Mouse (Mus musculus): ENCODE results near the gene Card10. TPM values are rescaled to one million over a fixed set of nuclear protein-coding genes. Genes with fewer than 3 reads are reported as not detected.

Gene Card10
- polyA plus RNA-seq, 1 experiment from 2014 or later: 10.2 TPM

DNA sequence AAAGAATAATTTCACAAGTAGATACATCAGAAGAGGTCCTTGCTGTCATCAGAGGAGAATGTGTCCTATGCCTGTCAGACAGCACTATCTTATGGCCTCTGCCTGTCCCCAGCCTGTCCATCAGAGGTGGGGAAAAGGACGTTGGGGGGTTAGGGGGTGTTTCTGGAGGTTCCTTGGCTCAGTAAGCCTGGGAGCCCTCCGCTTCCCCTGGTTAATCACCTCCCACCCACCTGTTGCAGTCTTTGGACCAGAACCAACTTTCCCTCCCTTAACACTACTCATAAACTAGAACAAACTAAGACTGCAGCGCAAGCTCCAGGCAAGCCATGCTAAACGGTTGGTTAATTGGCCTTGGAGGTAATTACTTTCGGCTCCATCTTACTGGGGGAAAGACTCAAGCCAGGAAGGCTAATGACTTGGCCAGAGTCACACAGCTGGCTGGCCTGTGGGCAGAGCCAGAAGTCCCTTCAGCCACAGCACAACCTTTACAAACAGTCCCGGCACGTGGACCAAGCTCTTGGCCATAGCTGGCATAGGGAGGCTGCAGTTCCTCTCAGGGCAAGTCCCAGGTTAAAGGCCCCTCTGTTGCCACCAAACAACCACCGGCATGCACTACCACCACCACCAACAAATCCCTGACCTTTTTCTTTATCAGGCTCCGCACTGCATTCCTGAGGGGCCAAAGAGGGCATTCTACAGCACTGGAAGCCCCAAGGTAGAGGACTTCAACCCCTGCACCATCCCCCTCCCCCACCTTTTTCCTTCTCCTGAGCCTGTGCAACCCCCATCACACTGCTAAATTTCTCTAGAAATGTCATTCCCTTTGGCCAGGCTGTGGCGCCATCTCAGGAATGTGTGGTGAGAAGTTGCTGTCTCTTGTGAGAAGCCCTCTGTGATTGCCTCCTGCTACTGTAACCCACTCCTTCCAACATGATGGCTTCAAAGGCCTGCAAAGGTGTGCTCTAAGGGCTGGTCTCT, 28.2 kb upstream of the Card10 start:
- no peak overlapping the region for H3K4me2 ChIP-seq (replicated peaks; ENCODE audit: low read depth, low read length)
- peaks cover 58% of the 10 kb centered on the region for H3K4me1 ChIP-seq (ENCODE audit: control insufficient read depth, insufficient read depth, low read length)
- no peak overlapping the region for H3K4me3 ChIP-seq (ENCODE audit: low read length)
- peak overlapping the region; percentile 87; the same call in 1 of the 2 replicates for H3K27ac ChIP-seq (ENCODE audit: low read depth, low read length)
- H3K9ac ChIP-seq (ENCODE audit: low read depth, low read length): no peak overlapping the region
- no peaks in the 10 kb centered on the region; the same call in 1 of the 2 replicates for H3K27me3 ChIP-seq (ENCODE audit: control insufficient read depth, insufficient read depth, low read length)
- no peak for ATAC-seq (ENCODE audit: low FRiP score, low TSS enrichment)
- H3K9me3 ChIP-seq (ENCODE audit: control insufficient read depth, low read length): no peaks in the 10 kb centered on the region
- H3K36me3 ChIP-seq (ENCODE audit: control insufficient read depth, insufficient read depth, low read length): no peaks in the 10 kb centered on the region
- 47% methylated on average over 10 of the region's 10 CpGs for WGBS

DNA sequence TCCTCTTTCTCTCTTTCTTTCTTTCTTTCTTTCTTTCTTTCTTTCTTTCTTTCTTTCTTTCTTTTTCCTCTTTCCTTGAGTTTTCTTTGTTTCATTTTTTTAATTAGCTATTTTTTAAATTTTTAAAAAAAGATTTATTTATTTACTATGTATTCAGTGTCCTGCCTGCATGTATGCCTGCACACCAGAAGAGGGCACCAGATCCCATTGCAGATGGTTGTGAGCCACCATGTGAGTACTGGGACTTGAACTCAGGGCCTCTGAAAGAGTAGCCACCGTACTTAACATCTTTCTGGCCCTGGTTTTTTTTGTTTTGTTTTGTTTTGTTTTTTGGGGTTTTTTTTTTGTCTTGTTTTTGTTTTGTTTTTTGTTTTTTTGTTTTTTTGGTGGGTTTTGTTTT, 26.8 kb upstream of the Card10 start:
- Histone ChIP-seq H3K4me2 (replicated peaks; ENCODE audit: low read depth, low read length) (no peak overlapping the region), H3K27ac (ENCODE audit: low read depth, low read length) (no peak overlapping the region), H3K27me3 (ENCODE audit: control insufficient read depth, insufficient read depth, low read length) (no peaks in the 10 kb centered on the region; the same call in 1 of the 2 replicates), H3K4me1 (ENCODE audit: control insufficient read depth, insufficient read depth, low read length) (peaks cover 44% of the 10 kb centered on the region), H3K9me3 (ENCODE audit: control insufficient read depth, low read length) (no peaks in the 10 kb centered on the region), H3K9ac (ENCODE audit: low read depth, low read length) (no peak overlapping the region), H3K36me3 (ENCODE audit: control insufficient read depth, insufficient read depth, low read length) (no peaks in the 10 kb centered on the region), H3K4me3 (ENCODE audit: low read length) (no peak overlapping the region)
- 80% methylated on average over 1 of the region's 1 CpGs for WGBS
- no peak for ATAC-seq (ENCODE audit: low FRiP score, low TSS enrichment)

DNA sequence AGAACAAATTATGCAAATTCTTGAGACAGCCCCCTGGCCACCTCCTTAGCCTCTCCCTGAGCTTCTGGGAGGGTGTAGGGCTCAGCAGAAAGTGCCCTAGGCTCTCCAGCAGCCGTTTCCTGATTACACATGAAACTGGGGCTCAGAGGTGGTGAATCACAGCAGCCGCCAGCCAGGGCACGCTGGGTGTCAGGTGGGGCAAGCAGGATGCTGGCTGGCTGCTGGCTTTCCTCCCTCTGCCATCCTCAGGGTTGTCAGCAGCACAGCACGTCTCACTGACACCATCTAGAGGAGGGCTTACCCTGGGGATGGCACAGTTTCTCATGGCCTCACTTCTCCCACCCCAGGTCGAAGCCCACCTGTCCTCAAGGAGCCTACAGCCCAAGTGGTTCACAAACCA, 25.5 kb upstream of the Card10 start:
- no peak overlapping the region for H3K4me3 ChIP-seq (ENCODE audit: low read length)
- no peaks in the 10 kb centered on the region for H3K9me3 ChIP-seq (ENCODE audit: control insufficient read depth, low read length)
- H3K27ac ChIP-seq (ENCODE audit: low read depth, low read length): no peak overlapping the region
- no peaks in the 10 kb centered on the region; the same call in 1 of the 2 replicates for H3K27me3 ChIP-seq (ENCODE audit: control insufficient read depth, insufficient read depth, low read length)
- H3K4me1 ChIP-seq (ENCODE audit: control insufficient read depth, insufficient read depth, low read length): peaks cover 31% of the 10 kb centered on the region
- no peak for ATAC-seq (ENCODE audit: low FRiP score, low TSS enrichment)
- no peaks in the 10 kb centered on the region for H3K36me3 ChIP-seq (ENCODE audit: control insufficient read depth, insufficient read depth, low read length)
- no peak overlapping the region for H3K4me2 ChIP-seq (replicated peaks; ENCODE audit: low read depth, low read length)
- no peak overlapping the region for H3K9ac ChIP-seq (ENCODE audit: low read depth, low read length)
- 20% methylated on average over 5 of the region's 5 CpGs for WGBS

GRCm38 (mm10) chr15:78826213-78827204, 23.7 kb upstream of the Card10 start:
- Histone ChIP-seq H3K27ac (ENCODE audit: low read depth, low read length) (no peak overlapping the region), H3K36me3 (ENCODE audit: control insufficient read depth, insufficient read depth, low read length) (no peaks in the 10 kb centered on the region), H3K4me3 (ENCODE audit: low read length) (no peak overlapping the region), H3K4me1 (ENCODE audit: control insufficient read depth, insufficient read depth, low read length) (peaks cover 14% of the 10 kb centered on the region), H3K4me2 (replicated peaks; ENCODE audit: low read depth, low read length) (no peak overlapping the region), H3K9me3 (ENCODE audit: control insufficient read depth, low read length) (no peaks in the 10 kb centered on the region), H3K27me3 (ENCODE audit: control insufficient read depth, insufficient read depth, low read length) (no peaks in the 10 kb centered on the region; the same call in 1 of the 2 replicates), H3K9ac (ENCODE audit: low read depth, low read length) (no peak overlapping the region)
- ATAC-seq (ENCODE audit: low FRiP score, low TSS enrichment): peak; percentile 74
- WGBS: 22% methylated on average over 28 of the region's 28 CpGs

DNA sequence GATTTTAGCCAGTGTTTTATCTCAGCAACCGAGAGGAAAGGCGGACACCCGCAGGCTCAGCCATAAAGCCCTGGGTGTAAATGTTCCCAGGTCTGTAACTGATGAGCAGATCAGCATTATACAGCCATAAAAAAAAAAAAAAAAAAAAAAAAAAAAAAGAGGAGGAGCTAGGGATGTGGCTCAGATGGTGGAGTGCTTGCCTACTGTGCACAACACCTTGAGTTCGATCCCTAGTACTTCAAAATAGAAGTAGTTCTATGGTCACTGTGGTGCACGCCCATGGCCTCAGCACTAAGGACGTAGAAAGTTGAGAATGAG, 13.2 kb upstream of the Card10 start:
- Histone ChIP-seq H3K9ac (ENCODE audit: low read depth, low read length) (no peak overlapping the region), H3K4me1 (ENCODE audit: control insufficient read depth, insufficient read depth, low read length) (no peaks in the 10 kb centered on the region), H3K27me3 (ENCODE audit: control insufficient read depth, insufficient read depth, low read length) (no peaks in the 10 kb centered on the region), H3K36me3 (ENCODE audit: control insufficient read depth, insufficient read depth, low read length) (no peaks in the 10 kb centered on the region), H3K27ac (ENCODE audit: low read depth, low read length) (no peak overlapping the region), H3K9me3 (ENCODE audit: control insufficient read depth, low read length) (no peaks in the 10 kb centered on the region), H3K4me3 (ENCODE audit: low read length) (no peak overlapping the region), H3K4me2 (replicated peaks; ENCODE audit: low read depth, low read length) (no peak overlapping the region)
- WGBS: 52% methylated on average over 6 of the region's 6 CpGs
- ATAC-seq (ENCODE audit: low FRiP score, low TSS enrichment): no peak

GRCm38 (mm10) chr15:78815314-78816073, 12.7 kb upstream of the Card10 start:
- no peaks in the 10 kb centered on the region for H3K9me3 ChIP-seq (ENCODE audit: control insufficient read depth, low read length)
- no peak overlapping the region for H3K4me3 ChIP-seq (ENCODE audit: low read length)
- no peak overlapping the region for H3K4me2 ChIP-seq (replicated peaks; ENCODE audit: low read depth, low read length)
- no peak overlapping the region for H3K27ac ChIP-seq (ENCODE audit: low read depth, low read length)
- no peaks in the 10 kb centered on the region for H3K27me3 ChIP-seq (ENCODE audit: control insufficient read depth, insufficient read depth, low read length)
- no peak overlapping the region for H3K9ac ChIP-seq (ENCODE audit: low read depth, low read length)
- no peaks in the 10 kb centered on the region for H3K36me3 ChIP-seq (ENCODE audit: control insufficient read depth, insufficient read depth, low read length)
- no peak for ATAC-seq (ENCODE audit: low FRiP score, low TSS enrichment)
- H3K4me1 ChIP-seq (ENCODE audit: control insufficient read depth, insufficient read depth, low read length): no peaks in the 10 kb centered on the region
- 48% methylated on average over 11 of the region's 11 CpGs for WGBS

GRCm38 (mm10) chr15:78813603-78814002, 10.8 kb upstream of the Card10 start:
- H3K27me3 ChIP-seq (ENCODE audit: control insufficient read depth, insufficient read depth, low read length): no peaks in the 10 kb centered on the region
- H3K4me1 ChIP-seq (ENCODE audit: control insufficient read depth, insufficient read depth, low read length): no peaks in the 10 kb centered on the region
- H3K36me3 ChIP-seq (ENCODE audit: control insufficient read depth, insufficient read depth, low read length): no peaks in the 10 kb centered on the region
- no peak overlapping the region for H3K9ac ChIP-seq (ENCODE audit: low read depth, low read length)
- H3K9me3 ChIP-seq (ENCODE audit: control insufficient read depth, low read length): no peaks in the 10 kb centered on the region
- H3K27ac ChIP-seq (ENCODE audit: low read depth, low read length): no peak overlapping the region
- no peak for ATAC-seq (ENCODE audit: low FRiP score, low TSS enrichment)
- H3K4me2 ChIP-seq (replicated peaks; ENCODE audit: low read depth, low read length): no peak overlapping the region
- 83% methylated on average over 4 of the region's 4 CpGs for WGBS
- H3K4me3 ChIP-seq (ENCODE audit: low read length): no peak overlapping the region

DNA sequence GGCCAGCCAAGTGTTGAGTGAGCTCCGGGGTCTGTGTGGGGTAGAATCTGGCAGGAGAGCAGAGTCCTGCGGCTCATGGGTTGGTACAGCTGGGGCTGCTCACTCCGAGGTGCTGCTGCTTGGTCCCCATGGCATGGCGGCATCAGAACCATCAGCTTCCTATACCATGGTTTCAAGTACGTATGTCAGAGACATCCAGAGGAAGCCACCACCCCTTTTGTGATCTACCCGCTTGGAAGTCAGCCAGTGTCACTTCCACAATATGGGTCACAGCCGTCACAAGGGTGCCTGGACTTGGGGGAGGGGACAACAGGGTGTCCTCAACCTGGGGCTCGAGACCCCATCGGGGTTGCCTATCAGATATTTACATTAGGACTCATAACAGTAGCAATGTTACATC, 7.3 kb upstream of the Card10 start:
- Histone ChIP-seq H3K36me3 (ENCODE audit: control insufficient read depth, insufficient read depth, low read length) (no peaks in the 10 kb centered on the region), H3K9ac (ENCODE audit: low read depth, low read length) (no peak overlapping the region), H3K4me2 (replicated peaks; ENCODE audit: low read depth, low read length) (no peak overlapping the region), H3K4me3 (ENCODE audit: low read length) (no peak overlapping the region), H3K27me3 (ENCODE audit: control insufficient read depth, insufficient read depth, low read length) (0 out of 2 replicates have a peak, but pooled peaks cover 3% of the 10 kb centered on the region), H3K9me3 (ENCODE audit: control insufficient read depth, low read length) (no peaks in the 10 kb centered on the region), H3K27ac (ENCODE audit: low read depth, low read length) (no peak overlapping the region), H3K4me1 (ENCODE audit: control insufficient read depth, insufficient read depth, low read length) (peaks cover 22% of the 10 kb centered on the region; the same call in 1 of the 2 replicates)
- ATAC-seq (ENCODE audit: low FRiP score, low TSS enrichment): no peak
- 79% methylated on average over 9 of the region's 9 CpGs for WGBS

Data from kidney, embryonic 14.5 days (tissue).